Mouse (Mus musculus) adrenal gland, adult (tissue): ENCODE measurements at regions not wholly inside any gene's neighbourhood (a gene's known extent, or its start where the extent isn't known, plus 50 kb on each side); places are given as distances from the start of the nearest gene placed in this dataset.

Experiments
- DNase-seq, 2 experiments: peaks; one replicate each; pipeline ENCODE4 v3.0.0; 2022 to 2023; ENCODE audit warnings: low spot score in 1 of 2; ENCODE audit not compliant: inconsistent age in 2 of 2

- peak in 1 of 2 experiments; percentile 39 for DNase-seq
Measured at GRCm38 (mm10) chr7:90030486-90031250, 49.9 kb upstream of the Eed start.

GRCm38 (mm10) chr7:90033086-90033485 is 52.3 kb upstream of the Eed start:
- DNase-seq = no peak

- peak in 1 of 2 experiments; percentile 55 for DNase-seq
Measured at GRCm38 (mm10) chr7:90033640-90034312, 53.0 kb upstream of the Eed start.

- no peak for DNase-seq
Measured at GRCm38 (mm10) chr7:90034498-90034897, 53.7 kb upstream of the Eed start.

- no peak for DNase-seq
Measured at GRCm38 (mm10) chr7:90035396-90035795, 54.6 kb upstream of the Eed start.

- DNase-seq = no peak
Measured at GRCm38 (mm10) chr7:90037736-90038135, 57.0 kb upstream of the Eed start.

- peak in 1 of 2 experiments; percentile 79 for DNase-seq
Measured at GRCm38 (mm10) chr7:90039504-90039903, 58.7 kb upstream of the Eed start.

GRCm38 (mm10) chr7:90040581-90041340 is 60.0 kb upstream of the Eed start:
- peak; percentile 57 to 85 for DNase-seq

- peak; percentile 25 to 62 for DNase-seq
Measured at GRCm38 (mm10) chr7:90041565-90042024, 60.8 kb upstream of the Eed start.

GRCm38 (mm10) chr7:90042364-90042763 is 61.6 kb upstream of the Eed start:
- peak in 1 of 2 experiments; percentile 52 for DNase-seq

- DNase-seq = peak; percentile 76 to 88
Measured at GRCm38 (mm10) chr7:90043526-90043925, 62.7 kb upstream of the Eed start.

GRCm38 (mm10) chr7:90044100-90044698 is 63.4 kb upstream of the Eed start:
- DNase-seq = no peak

GRCm38 (mm10) chr7:90045208-90045800 is 64.5 kb upstream of the Eed start:
- peak in 1 of 2 experiments; percentile 40 for DNase-seq

GRCm38 (mm10) chr7:90046228-90046627 is 65.4 kb upstream of the Eed start:
- DNase-seq = no peak

GRCm38 (mm10) chr7:90046862-90047261 is 66.1 kb upstream of the Eed start:
- no peak for DNase-seq

- DNase-seq = peak in 1 of 2 experiments; percentile 61
Measured at GRCm38 (mm10) chr7:90048401-90049307, 67.9 kb upstream of the Eed start.

GRCm38 (mm10) chr7:90049831-90050237 is 69.1 kb upstream of the Eed start:
- DNase-seq = peak in 1 of 2 experiments; percentile 43

GRCm38 (mm10) chr7:90054795-90055511 is 74.2 kb upstream of the Eed start:
- DNase-seq = no peak

- no peak for DNase-seq
Measured at GRCm38 (mm10) chr7:90057947-90058346, 72.1 kb upstream of the Picalm start.
